In genomic region chr5:140784288-140784687, GRCm38 (mm10) we compare ENCODE assay signal across 12 mouse cellular contexts.
"Had no signal": no experiment of that assay in that cellular context is flagged by ENCODE, and none has a peak within 500 bp of the region (broad histone marks: within the 10 kb centered on the region; RNA-seq: fewer than 3 reads in every experiment).

No protein-coding gene starts in this region.

- DNase-seq: kidney, adult 2 months; kidney, postnatal 25 days; layer of hippocampus, postnatal 36 days; liver, embryonic 13.5 days; lung, adult 2 months; lung, postnatal 14 days; lung, postnatal 4 days; midbrain, embryonic 14.5 days; right cerebral cortex, adult 18-20 months; right cerebral cortex, postnatal 14 days; spleen, adult 18-20 months had no signal

- ATAC-seq: intestine, postnatal 0 days had no signal
